Mouse (Mus musculus): ENCODE data around the gene Fat4. TPM values are rescaled to one million over a fixed set of nuclear protein-coding genes. Genes with fewer than 3 reads are reported as not detected.

Fat4 gene
- 21.6 and 22.9 TPM in 2 replicates for polyA plus RNA-seq (2014; fragmentation: Nextera tagmentation; extraction: Ambion mirVana)

DNA sequence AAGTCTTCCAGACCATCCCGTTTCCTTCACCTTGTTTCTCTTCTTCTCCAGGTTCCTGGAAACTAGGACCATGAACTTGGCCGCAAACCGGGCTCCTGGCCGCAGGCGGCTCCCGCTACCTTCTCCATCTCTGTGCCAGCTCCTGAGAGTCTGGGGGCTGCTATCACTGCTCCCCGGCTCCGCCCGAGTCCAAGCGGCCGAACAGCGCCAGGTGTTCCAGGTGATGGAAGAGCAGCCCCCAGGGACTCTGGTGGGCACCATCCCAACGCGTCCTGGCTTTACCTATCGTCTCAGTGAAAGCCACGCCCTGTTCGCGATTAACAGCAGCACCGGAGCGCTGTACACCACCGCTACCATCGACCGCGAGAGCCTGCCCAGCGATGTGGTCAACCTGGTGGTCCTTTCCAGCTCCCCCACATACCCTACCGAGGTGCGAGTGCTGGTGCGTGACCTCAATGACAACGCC is at the start of gene Fat4:
Fat4 (plus strand) TSS at position 51 of the 466 bp plus-strand sequence.
- WGBS, result under 1% methylated on average over 29 of the region's 29 CpGs
- peak within 1 kb of the TSS; percentile 84 for H3K4me3 ChIP-seq (ENCODE audit: low read depth, low read length)
- H3K27me3 ChIP-seq (ENCODE audit: control insufficient read depth, insufficient read depth, low read length), result no peaks in the 10 kb centered on the region; the same call in 1 of the 2 replicates
- H3K27ac ChIP-seq (ENCODE audit: low read length), result peak within 1 kb of the TSS; percentile 96
- ATAC-seq (ENCODE audit: insufficient number of reproducible peaks, insufficient read depth, low FRiP score, low read depth), result no peak
- 0 out of 2 replicates have a peak, but pooled peaks cover 2% of the 10 kb centered on the region for H3K4me1 ChIP-seq (ENCODE audit: control insufficient read depth, insufficient read depth, low read length)
- H3K36me3 ChIP-seq (ENCODE audit: control insufficient read depth, insufficient read depth, low read length), result peaks cover 11% of the 10 kb centered on the region
- H3K9me3 ChIP-seq (ENCODE audit: control insufficient read depth, low read depth, low read length), result no peaks in the 10 kb centered on the region
- H3K9ac ChIP-seq (replicated peaks; ENCODE audit: low read depth, low read length), result peak within 1 kb of the TSS; percentile 86
- H3K4me2 ChIP-seq (replicated peaks; ENCODE audit: low read depth, low read length), result peak within 1 kb of the TSS; percentile 91

DNA sequence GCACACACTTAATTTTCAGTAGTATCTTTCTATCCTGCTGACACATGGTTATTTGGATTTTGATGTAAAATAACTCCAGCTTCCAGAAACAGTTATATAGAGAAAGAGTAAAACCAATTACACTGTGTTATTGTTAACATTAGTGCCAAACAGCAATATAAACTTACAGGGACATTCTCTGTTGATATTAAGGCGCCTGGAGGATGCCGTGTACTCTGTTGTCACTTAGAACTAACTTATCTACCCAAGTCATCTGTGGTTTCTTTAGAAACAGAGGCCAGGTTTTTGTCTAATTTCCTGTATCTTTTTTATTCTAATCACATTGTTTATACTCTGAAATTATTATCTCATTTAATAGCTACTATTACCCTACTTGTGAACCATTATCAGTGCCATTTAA is 47.3 kb upstream of the Fat4 start:
- no peaks in the 10 kb centered on the region for H3K4me1 ChIP-seq (ENCODE audit: control insufficient read depth, insufficient read depth, low read length)
- H3K36me3 ChIP-seq (ENCODE audit: control insufficient read depth, insufficient read depth, low read length), result no peaks in the 10 kb centered on the region
- WGBS, result 53% methylated on average over 2 of the region's 2 CpGs
- no peak overlapping the region for H3K4me2 ChIP-seq (replicated peaks; ENCODE audit: low read depth, low read length)
- ATAC-seq (ENCODE audit: insufficient number of reproducible peaks, insufficient read depth, low FRiP score, low read depth), result no peak
- no peaks in the 10 kb centered on the region for H3K27me3 ChIP-seq (ENCODE audit: control insufficient read depth, insufficient read depth, low read length)
- no peak overlapping the region for H3K4me3 ChIP-seq (ENCODE audit: low read depth, low read length)
- H3K9me3 ChIP-seq (ENCODE audit: control insufficient read depth, low read depth, low read length), result no peaks in the 10 kb centered on the region
- no peak overlapping the region for H3K9ac ChIP-seq (replicated peaks; ENCODE audit: low read depth, low read length)
- H3K27ac ChIP-seq (ENCODE audit: low read length), result no peak overlapping the region

- Histone ChIP-seq H3K4me2 (replicated peaks; ENCODE audit: low read depth, low read length) (no peak overlapping the region), H3K36me3 (ENCODE audit: control insufficient read depth, insufficient read depth, low read length) (no peaks in the 10 kb centered on the region), H3K4me3 (ENCODE audit: low read depth, low read length) (no peak overlapping the region), H3K4me1 (ENCODE audit: control insufficient read depth, insufficient read depth, low read length) (no peaks in the 10 kb centered on the region), H3K27me3 (ENCODE audit: control insufficient read depth, insufficient read depth, low read length) (no peaks in the 10 kb centered on the region), H3K9ac (replicated peaks; ENCODE audit: low read depth, low read length) (no peak overlapping the region), H3K9me3 (ENCODE audit: control insufficient read depth, low read depth, low read length) (no peaks in the 10 kb centered on the region), H3K27ac (ENCODE audit: low read length) (no peak overlapping the region)
- 90% methylated on average over 7 of the region's 7 CpGs for WGBS
- ATAC-seq (ENCODE audit: insufficient number of reproducible peaks, insufficient read depth, low FRiP score, low read depth), result no peak
Measured at GRCm38 (mm10) chr3:38843000-38843538, 43.7 kb upstream of the Fat4 start.

DNA sequence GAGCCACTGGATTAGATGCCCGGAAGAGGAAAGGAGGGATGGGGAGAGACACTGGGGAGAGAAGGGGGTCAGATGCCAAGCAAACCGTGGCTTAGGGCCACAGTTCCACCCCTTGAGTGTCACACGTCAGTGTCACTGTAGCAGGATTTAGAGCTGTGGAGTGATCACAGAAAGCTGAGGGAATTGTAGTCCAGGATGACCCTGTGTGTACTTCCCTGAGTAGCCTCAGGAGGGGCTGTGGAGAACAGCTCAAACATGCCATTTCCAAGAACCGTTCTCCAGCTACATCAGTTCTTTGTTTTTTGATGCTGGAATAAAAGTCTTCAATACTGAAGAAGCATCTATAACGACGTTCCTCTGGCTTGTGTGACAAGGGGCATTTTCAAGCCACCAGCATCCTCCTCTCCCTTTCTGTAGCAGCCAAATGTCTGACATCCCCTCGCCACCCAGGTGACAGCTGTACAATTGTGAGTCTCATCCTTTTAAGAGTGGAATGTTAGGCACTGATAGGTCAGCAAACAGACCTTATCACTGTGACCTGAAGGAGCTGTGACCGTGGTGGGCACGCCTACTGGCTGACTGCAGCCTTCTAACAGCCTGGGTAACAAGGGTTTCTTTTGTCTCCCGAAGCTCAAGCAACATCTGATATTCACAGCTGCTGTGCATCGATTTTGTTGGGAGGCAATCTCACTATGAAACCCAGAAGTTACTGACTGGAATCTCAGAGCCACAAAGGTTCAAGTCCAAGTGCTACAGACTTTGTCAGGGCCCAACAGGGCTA is 39.9 kb upstream of the Fat4 start:
- Histone ChIP-seq H3K27ac (ENCODE audit: low read length) (no peak overlapping the region), H3K4me1 (ENCODE audit: control insufficient read depth, insufficient read depth, low read length) (no peaks in the 10 kb centered on the region), H3K36me3 (ENCODE audit: control insufficient read depth, insufficient read depth, low read length) (no peaks in the 10 kb centered on the region), H3K4me2 (replicated peaks; ENCODE audit: low read depth, low read length) (no peak overlapping the region), H3K27me3 (ENCODE audit: control insufficient read depth, insufficient read depth, low read length) (no peaks in the 10 kb centered on the region), H3K4me3 (ENCODE audit: low read depth, low read length) (no peak overlapping the region), H3K9ac (replicated peaks; ENCODE audit: low read depth, low read length) (no peak overlapping the region), H3K9me3 (ENCODE audit: control insufficient read depth, low read depth, low read length) (no peaks in the 10 kb centered on the region)
- 42% methylated on average over 11 of the region's 11 CpGs for WGBS
- ATAC-seq (ENCODE audit: insufficient number of reproducible peaks, insufficient read depth, low FRiP score, low read depth), result no peak

- no peaks in the 10 kb centered on the region for H3K36me3 ChIP-seq (ENCODE audit: control insufficient read depth, insufficient read depth, low read length)
- H3K4me1 ChIP-seq (ENCODE audit: control insufficient read depth, insufficient read depth, low read length), result no peaks in the 10 kb centered on the region
- ATAC-seq (ENCODE audit: insufficient number of reproducible peaks, insufficient read depth, low FRiP score, low read depth), result no peak
- H3K9ac ChIP-seq (replicated peaks; ENCODE audit: low read depth, low read length), result no peak overlapping the region
- no peak overlapping the region for H3K27ac ChIP-seq (ENCODE audit: low read length)
- 77% methylated on average over 3 of the region's 3 CpGs for WGBS
- H3K4me2 ChIP-seq (replicated peaks; ENCODE audit: low read depth, low read length), result no peak overlapping the region
- H3K9me3 ChIP-seq (ENCODE audit: control insufficient read depth, low read depth, low read length), result no peaks in the 10 kb centered on the region
- H3K27me3 ChIP-seq (ENCODE audit: control insufficient read depth, insufficient read depth, low read length), result no peaks in the 10 kb centered on the region
- H3K4me3 ChIP-seq (ENCODE audit: low read depth, low read length), result no peak overlapping the region
Measured at GRCm38 (mm10) chr3:38849077-38849476, 37.7 kb upstream of the Fat4 start.

GRCm38 (mm10) chr3:38849536-38849935 is 37.2 kb upstream of the Fat4 start:
- Histone ChIP-seq H3K4me1 (ENCODE audit: control insufficient read depth, insufficient read depth, low read length) (no peaks in the 10 kb centered on the region), H3K9me3 (ENCODE audit: control insufficient read depth, low read depth, low read length) (no peaks in the 10 kb centered on the region), H3K4me3 (ENCODE audit: low read depth, low read length) (no peak overlapping the region), H3K27me3 (ENCODE audit: control insufficient read depth, insufficient read depth, low read length) (no peaks in the 10 kb centered on the region), H3K36me3 (ENCODE audit: control insufficient read depth, insufficient read depth, low read length) (no peaks in the 10 kb centered on the region), H3K4me2 (replicated peaks; ENCODE audit: low read depth, low read length) (no peak overlapping the region), H3K27ac (ENCODE audit: low read length) (no peak overlapping the region), H3K9ac (replicated peaks; ENCODE audit: low read depth, low read length) (no peak overlapping the region)
- ATAC-seq (ENCODE audit: insufficient number of reproducible peaks, insufficient read depth, low FRiP score, low read depth), result no peak
- WGBS, result 25% methylated on average over 6 of the region's 6 CpGs

DNA sequence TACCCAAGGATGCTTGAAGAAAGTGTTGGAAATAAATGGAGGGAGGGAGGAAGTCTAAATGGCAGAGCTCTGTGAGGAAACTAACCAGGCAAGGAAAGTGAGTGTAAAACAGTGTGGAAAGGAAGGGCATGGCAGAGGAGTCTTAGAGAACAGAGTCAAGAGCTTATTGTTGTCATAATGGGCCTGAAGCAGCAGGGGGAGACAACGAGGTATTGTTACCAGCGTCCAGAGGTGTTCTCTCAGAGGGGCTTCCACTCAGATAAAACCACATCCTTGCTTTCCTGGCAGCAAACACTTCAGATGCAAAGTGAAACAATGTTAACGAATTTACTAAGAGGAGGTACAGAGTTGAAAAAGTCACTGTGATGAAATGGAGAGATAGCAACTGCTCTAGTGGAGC is 33.1 kb upstream of the Fat4 start:
- Histone ChIP-seq H3K4me2 (replicated peaks; ENCODE audit: low read depth, low read length) (no peak overlapping the region), H3K9me3 (ENCODE audit: control insufficient read depth, low read depth, low read length) (no peaks in the 10 kb centered on the region), H3K27ac (ENCODE audit: low read length) (no peak overlapping the region), H3K4me3 (ENCODE audit: low read depth, low read length) (no peak overlapping the region), H3K4me1 (ENCODE audit: control insufficient read depth, insufficient read depth, low read length) (no peaks in the 10 kb centered on the region), H3K9ac (replicated peaks; ENCODE audit: low read depth, low read length) (no peak overlapping the region), H3K27me3 (ENCODE audit: control insufficient read depth, insufficient read depth, low read length) (no peaks in the 10 kb centered on the region), H3K36me3 (ENCODE audit: control insufficient read depth, insufficient read depth, low read length) (no peaks in the 10 kb centered on the region)
- no peak for ATAC-seq (ENCODE audit: insufficient number of reproducible peaks, insufficient read depth, low FRiP score, low read depth)
- WGBS, result 23% methylated on average over 3 of the region's 3 CpGs

- Histone ChIP-seq H3K4me3 (ENCODE audit: low read depth, low read length) (no peak overlapping the region), H3K36me3 (ENCODE audit: control insufficient read depth, insufficient read depth, low read length) (no peaks in the 10 kb centered on the region), H3K4me1 (ENCODE audit: control insufficient read depth, insufficient read depth, low read length) (no peaks in the 10 kb centered on the region), H3K9ac (replicated peaks; ENCODE audit: low read depth, low read length) (no peak overlapping the region), H3K9me3 (ENCODE audit: control insufficient read depth, low read depth, low read length) (no peaks in the 10 kb centered on the region), H3K27me3 (ENCODE audit: control insufficient read depth, insufficient read depth, low read length) (no peaks in the 10 kb centered on the region), H3K4me2 (replicated peaks; ENCODE audit: low read depth, low read length) (no peak overlapping the region), H3K27ac (ENCODE audit: low read length) (no peak overlapping the region)
- ATAC-seq (ENCODE audit: insufficient number of reproducible peaks, insufficient read depth, low FRiP score, low read depth), result no peak
- 44% methylated on average over 5 of the region's 5 CpGs for WGBS
Measured at GRCm38 (mm10) chr3:38860683-38861082, 26.1 kb upstream of the Fat4 start.
